Mouse (Mus musculus): ENCODE measurements around the gene Pgm1. TPM values are rescaled to one million over a fixed set of nuclear protein-coding genes. Genes with fewer than 3 reads are reported as not detected.
A peak's percentile ranks its signal among the peaks of the same experiment; 100 is the strongest.

Gene Pgm1
- polyA plus RNA-seq, 1 experiment from 2014 or later = 193 TPM

GRCm38 (mm10) chr4:99939711-99940505, 10.7 kb downstream of the Pgm1 start:
- H3K4me3 ChIP-seq (replicated peaks) = no peak overlapping the region
- H3K4me1 ChIP-seq (replicated peaks) = peaks cover 6% of the 10 kb centered on the region; the same call in 1 of the 2 replicates
- no peaks in the 10 kb centered on the region for H3K36me3 ChIP-seq
- H3K9ac ChIP-seq = no peak overlapping the region
- no peak overlapping the region for H3K27ac ChIP-seq
- no peak overlapping the region for H3K4me2 ChIP-seq (replicated peaks)
- WGBS = 58% methylated on average over 16 of the region's 16 CpGs
- ATAC-seq = no peak
- no peaks in the 10 kb centered on the region for H3K27me3 ChIP-seq (replicated peaks)
- H3K9me3 ChIP-seq = no peaks in the 10 kb centered on the region

- H3K9me3 ChIP-seq = no peaks in the 10 kb centered on the region
- WGBS = 55% methylated on average over 10 of the region's 10 CpGs
- no peak overlapping the region for H3K27ac ChIP-seq
- no peak overlapping the region for H3K9ac ChIP-seq
- peak overlapping the region; percentile 17; the same call in 1 of the 2 replicates for H3K4me2 ChIP-seq (replicated peaks)
- H3K36me3 ChIP-seq = no peaks in the 10 kb centered on the region
- no peak overlapping the region for H3K4me3 ChIP-seq (replicated peaks)
- H3K4me1 ChIP-seq (replicated peaks) = peaks cover 6% of the 10 kb centered on the region; the same call in 1 of the 2 replicates
- no peaks in the 10 kb centered on the region for H3K27me3 ChIP-seq (replicated peaks)
- ATAC-seq = peak; percentile 73
Observed at GRCm38 (mm10) chr4:99941655-99942414, 12.6 kb downstream of the Pgm1 start.

GRCm38 (mm10) chr4:99944606-99945005, 15.4 kb downstream of the Pgm1 start:
- Histone ChIP-seq H3K27me3 (replicated peaks) (no peaks in the 10 kb centered on the region), H3K4me3 (replicated peaks) (no peak overlapping the region), H3K27ac (no peak overlapping the region), H3K36me3 (no peaks in the 10 kb centered on the region), H3K9ac (no peak overlapping the region), H3K9me3 (no peaks in the 10 kb centered on the region), H3K4me1 (replicated peaks) (peaks cover 6% of the 10 kb centered on the region; the same call in 1 of the 2 replicates), H3K4me2 (replicated peaks) (no peak overlapping the region)
- no peak for ATAC-seq
- 72% methylated on average over 2 of the region's 2 CpGs for WGBS

- no peak for ATAC-seq
Observed at GRCm38 (mm10) chr4:99945011-99945410, 15.8 kb downstream of the Pgm1 start.

GRCm38 (mm10) chr4:99946516-99946915, 17.3 kb downstream of the Pgm1 start:
- ATAC-seq = no peak
- H3K9ac ChIP-seq = no peak overlapping the region
- no peaks in the 10 kb centered on the region for H3K27me3 ChIP-seq (replicated peaks)
- WGBS = 77% methylated on average over 2 of the region's 2 CpGs
- no peaks in the 10 kb centered on the region for H3K9me3 ChIP-seq
- no peak overlapping the region for H3K4me2 ChIP-seq (replicated peaks)
- no peak overlapping the region for H3K27ac ChIP-seq
- no peak overlapping the region for H3K4me3 ChIP-seq (replicated peaks)
- H3K4me1 ChIP-seq (replicated peaks) = peaks cover 4% of the 10 kb centered on the region; the same call in 1 of the 2 replicates
- no peaks in the 10 kb centered on the region for H3K36me3 ChIP-seq

More at GRCm38 (mm10) chr4:99945011-99945410, 15.8 kb downstream of the Pgm1 start:
- Histone ChIP-seq H3K27ac (no peak overlapping the region), H3K4me2 (replicated peaks) (no peak overlapping the region), H3K27me3 (replicated peaks) (no peaks in the 10 kb centered on the region), H3K9me3 (no peaks in the 10 kb centered on the region), H3K4me3 (replicated peaks) (no peak overlapping the region), H3K36me3 (no peaks in the 10 kb centered on the region), H3K4me1 (replicated peaks) (peaks cover 6% of the 10 kb centered on the region; the same call in 1 of the 2 replicates), H3K9ac (no peak overlapping the region)
- WGBS = 92% methylated on average over 7 of the region's 7 CpGs

- no peaks in the 10 kb centered on the region for H3K9me3 ChIP-seq
- no peaks in the 10 kb centered on the region for H3K4me1 ChIP-seq (replicated peaks)
- H3K27me3 ChIP-seq (replicated peaks) = no peaks in the 10 kb centered on the region
- 39% methylated on average over 1 of the region's 1 CpGs for WGBS
- H3K27ac ChIP-seq = no peak overlapping the region
- peak; percentile 40; the same call in 1 of the 2 replicates for ATAC-seq
- H3K4me2 ChIP-seq (replicated peaks) = no peak overlapping the region
- no peak overlapping the region for H3K9ac ChIP-seq
- H3K4me3 ChIP-seq (replicated peaks) = no peak overlapping the region
- no peaks in the 10 kb centered on the region for H3K36me3 ChIP-seq
Observed at GRCm38 (mm10) chr4:99947192-99947591, 18.0 kb downstream of the Pgm1 start.

- Histone ChIP-seq H3K4me3 (replicated peaks) (no peak overlapping the region), H3K4me2 (replicated peaks) (no peak overlapping the region), H3K9ac (no peak overlapping the region), H3K27ac (no peak overlapping the region), H3K36me3 (no peaks in the 10 kb centered on the region), H3K9me3 (no peaks in the 10 kb centered on the region), H3K27me3 (replicated peaks) (no peaks in the 10 kb centered on the region), H3K4me1 (replicated peaks) (no peaks in the 10 kb centered on the region)
- ATAC-seq = no peak
- WGBS = 100% methylated on average over 1 of the region's 1 CpGs
Observed at GRCm38 (mm10) chr4:99947896-99948295, 18.7 kb downstream of the Pgm1 start.

- WGBS = 77% methylated on average over 2 of the region's 2 CpGs
- Histone ChIP-seq H3K9me3 (no peaks in the 10 kb centered on the region), H3K36me3 (no peaks in the 10 kb centered on the region), H3K4me2 (replicated peaks) (no peak overlapping the region), H3K27ac (no peak overlapping the region), H3K9ac (no peak overlapping the region), H3K4me3 (replicated peaks) (no peak overlapping the region), H3K4me1 (replicated peaks) (no peaks in the 10 kb centered on the region), H3K27me3 (replicated peaks) (no peaks in the 10 kb centered on the region)
- no peak for ATAC-seq
Observed at GRCm38 (mm10) chr4:99953904-99954303, 24.7 kb downstream of the Pgm1 start.

- H3K4me2 ChIP-seq (replicated peaks) = no peak overlapping the region
- no peaks in the 10 kb centered on the region for H3K4me1 ChIP-seq (replicated peaks)
- H3K27me3 ChIP-seq (replicated peaks) = no peaks in the 10 kb centered on the region
- no peak for ATAC-seq
- no peaks in the 10 kb centered on the region for H3K36me3 ChIP-seq
- no peak overlapping the region for H3K27ac ChIP-seq
- H3K9ac ChIP-seq = no peak overlapping the region
- H3K9me3 ChIP-seq = no peaks in the 10 kb centered on the region
- H3K4me3 ChIP-seq (replicated peaks) = no peak overlapping the region
- WGBS = 86% methylated on average over 10 of the region's 10 CpGs
Observed at GRCm38 (mm10) chr4:99955396-99955795, 26.2 kb downstream of the Pgm1 start.

GRCm38 (mm10) chr4:99957186-99957585, 28.0 kb downstream of the Pgm1 start:
- no peaks in the 10 kb centered on the region for H3K9me3 ChIP-seq
- no peak overlapping the region for H3K4me3 ChIP-seq (replicated peaks)
- no peak overlapping the region for H3K27ac ChIP-seq
- H3K4me1 ChIP-seq (replicated peaks) = no peaks in the 10 kb centered on the region
- WGBS = 88% methylated on average over 4 of the region's 4 CpGs
- no peak overlapping the region for H3K9ac ChIP-seq
- no peak overlapping the region for H3K4me2 ChIP-seq (replicated peaks)
- no peaks in the 10 kb centered on the region for H3K27me3 ChIP-seq (replicated peaks)
- no peak for ATAC-seq
- H3K36me3 ChIP-seq = no peaks in the 10 kb centered on the region

- Histone ChIP-seq H3K27me3 (replicated peaks) (no peaks in the 10 kb centered on the region), H3K4me1 (replicated peaks) (0 out of 2 replicates have a peak, but pooled peaks cover 2% of the 10 kb centered on the region), H3K4me2 (replicated peaks) (no peak overlapping the region), H3K4me3 (replicated peaks) (no peak overlapping the region), H3K9me3 (no peaks in the 10 kb centered on the region), H3K36me3 (no peaks in the 10 kb centered on the region), H3K9ac (no peak overlapping the region), H3K27ac (no peak overlapping the region)
- 70% methylated on average over 7 of the region's 7 CpGs for WGBS
- no peak for ATAC-seq
Observed at GRCm38 (mm10) chr4:99958084-99958815, 29.0 kb downstream of the Pgm1 start.

- Histone ChIP-seq H3K4me1 (replicated peaks) (0 out of 2 replicates have a peak, but pooled peaks cover 2% of the 10 kb centered on the region), H3K4me3 (replicated peaks) (no peak overlapping the region), H3K36me3 (no peaks in the 10 kb centered on the region), H3K4me2 (replicated peaks) (no peak overlapping the region), H3K27ac (no peak overlapping the region), H3K27me3 (replicated peaks) (no peaks in the 10 kb centered on the region), H3K9me3 (no peaks in the 10 kb centered on the region), H3K9ac (no peak overlapping the region)
- ATAC-seq = 0 out of 2 replicates have a peak, but pooled peaks have one; percentile 34
- WGBS = 51% methylated on average over 3 of the region's 3 CpGs
Observed at GRCm38 (mm10) chr4:99959308-99959707, 30.1 kb downstream of the Pgm1 start.
